Comparison of ENCODE assay signal across 1 mouse cellular context in the genomic region with DNA sequence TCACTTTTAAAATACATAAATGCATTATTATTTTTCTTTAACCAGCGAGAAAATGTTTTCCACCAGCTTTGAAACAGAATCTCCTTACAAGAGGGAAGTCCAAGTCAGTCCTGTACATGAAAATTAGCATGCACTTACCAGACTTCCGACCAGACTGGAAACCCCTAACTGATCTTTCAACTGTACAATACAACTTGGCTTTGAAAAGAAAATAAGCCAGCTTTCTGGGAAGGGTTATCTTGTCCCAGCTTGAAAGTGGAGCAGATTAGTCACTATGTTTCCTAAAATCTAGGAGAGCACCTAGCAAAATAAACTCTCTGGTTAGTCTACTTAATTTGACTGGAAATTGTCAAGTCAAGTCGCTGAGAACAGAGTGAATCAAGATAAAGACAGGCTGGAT.
TF ChIP-seq lines count a peak whose summit lies in the region.

No protein-coding gene starts in this region.

TF ChIP-seq in CH12.LX, 34 proteins besides CTCF, POLR2A, EP300 and RAD21 (continued from another document):
- peak; percentile 35; the same call in 1 of the 2 replicates for TF ChIP-seq ELF1 (IDR thresholded peaks at IDR 0.05; ENCODE audit: low read depth, low read length)
- no peak for TF ChIP-seq GABPA (IDR thresholded peaks at IDR 0.05; ENCODE audit: insufficient replicate concordance, low read depth, low read length)
- no peak for TF ChIP-seq ZC3H11A (IDR thresholded peaks at IDR 0.05; ENCODE audit: low read depth, low read length)
